Mouse (Mus musculus) liver, embryonic 16.5 days (tissue): ENCODE data around the gene Enkur. TPM values are rescaled to one million over a fixed set of nuclear protein-coding genes. Genes with fewer than 3 reads are reported as not detected.

Experiments
- ATAC-seq: fragments of 200-750 bp; cut with Nextera tagmentation; 2 replicates; pipeline ENCODE4 v1.8.0; 2017; ENCODE audit warnings: low read depth, mild to moderate bottlenecking, moderate number of reproducible peaks, moderate library complexity
- H3K27ac ChIP-seq: fragments of 300-500 bp; sonication (generic); 2 replicates; pipeline ENCODE4 v1.5.1; 2014; ENCODE audit warnings: mild to moderate bottlenecking, low read length
- H3K27me3 ChIP-seq: fragments of 300-500 bp; sonication (generic); 2 replicates; pipeline ENCODE4 v1.6.1; 2014; ENCODE audit warnings: low read depth, low read length, mixed read lengths; ENCODE audit not compliant: control insufficient read depth, insufficient read depth
- H3K36me3 ChIP-seq: fragments of 300-500 bp; sonication (generic); 2 replicates; pipeline ENCODE4 v1.6.1; 2014; ENCODE audit warnings: mild to moderate bottlenecking; ENCODE audit not compliant: control insufficient read depth, insufficient read depth
- H3K4me1 ChIP-seq: fragments of 300-500 bp; sonication (generic); 2 replicates; pipeline ENCODE4 v1.6.1; 2014; ENCODE audit warnings: low read depth, low read length, mixed read lengths; ENCODE audit not compliant: control insufficient read depth
- H3K4me2 ChIP-seq: fragments of 300-500 bp; sonication (generic); 2 replicates; pipeline ENCODE4 v1.6.1; 2014; ENCODE audit warnings: low read depth, low read length, mixed read lengths
- H3K4me3 ChIP-seq: fragments of 300-500 bp; sonication (generic); 2 replicates; pipeline ENCODE4 v1.5.1; 2014; ENCODE audit warnings: low read depth, mild to moderate bottlenecking, low read length
- H3K9ac ChIP-seq: fragments of 300-500 bp; sonication (generic); 2 replicates; pipeline ENCODE4 v1.6.1; 2014; ENCODE audit warnings: low read depth, low read length
- H3K9me3 ChIP-seq: fragments of 300-500 bp; sonication (generic); replicated peaks from 2 replicates; pipeline ENCODE4 v1.6.1; 2016; ENCODE audit warnings: low read length; ENCODE audit not compliant: control insufficient read depth
- WGBS: fragments of 180-500 bp; shearing (Covaris S2); extraction: QIAGEN DNeasy Blood & Tissue Kit; methylation state at CpG from one replicate; pipeline ENCODE4 v1.1.7; 2014; ENCODE audit not compliant: insufficient replicate concordance; 5-methylcytosine and 5-hydroxymethylcytosine counted together
- polyA plus RNA-seq: library from polyadenylated mRNA; unstranded; fragments of >200 nt; fragmentation: Nextera tagmentation; extraction: Ambion mirVana; gene quantifications from 2 replicates; pipeline ENCODE4 v1.2.1, GENCODE M21; 2015

The Enkur gene
- polyA plus RNA-seq, 1 experiment from 2014 or later: not detected

- WGBS: 58% methylated on average over 2 of the region's 2 CpGs
- H3K36me3 ChIP-seq: no peaks in the 10 kb centered on the region
- no peak overlapping the region for H3K9ac ChIP-seq
- ATAC-seq: no peak
- H3K27ac ChIP-seq: no peak overlapping the region
- H3K4me3 ChIP-seq: no peak overlapping the region
- peaks cover 9% of the 10 kb centered on the region for H3K4me1 ChIP-seq
- H3K9me3 ChIP-seq: no peaks in the 10 kb centered on the region
- H3K4me2 ChIP-seq: no peak overlapping the region
- no peaks in the 10 kb centered on the region for H3K27me3 ChIP-seq
Measured at GRCm38 (mm10) chr2:21202754-21203153, 2.4 kb downstream of the Enkur start.

- WGBS: 34% methylated on average over 3 of the region's 3 CpGs
- Histone ChIP-seq H3K9ac (no peak overlapping the region), H3K4me2 (no peak overlapping the region), H3K36me3 (no peaks in the 10 kb centered on the region), H3K4me1 (no peaks in the 10 kb centered on the region), H3K4me3 (no peak overlapping the region), H3K27me3 (no peaks in the 10 kb centered on the region), H3K9me3 (no peaks in the 10 kb centered on the region), H3K27ac (no peak overlapping the region)
- ATAC-seq: no peak
Measured at GRCm38 (mm10) chr2:21199051-21199450, 6.1 kb downstream of the Enkur start.

DNA sequence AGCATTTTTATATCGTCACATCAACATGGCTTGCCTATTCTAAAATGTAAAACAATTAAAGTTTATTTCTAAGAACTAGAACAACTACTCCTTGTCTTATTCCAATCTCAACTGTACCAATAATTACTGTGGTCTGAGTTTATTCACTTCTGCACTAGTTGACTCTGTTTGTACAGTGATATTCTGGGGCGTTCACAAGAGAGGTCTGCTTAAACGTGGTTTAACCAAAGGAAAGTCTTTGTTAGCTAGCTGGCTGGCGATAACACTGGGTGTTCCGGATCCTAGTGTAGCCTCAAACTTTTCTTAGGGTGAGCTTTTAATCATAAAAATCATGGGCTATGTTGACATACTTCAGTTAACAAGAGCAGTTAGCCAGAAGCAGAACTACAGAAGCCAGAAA lies 9.9 kb downstream of the Enkur start:
- 72% methylated on average over 5 of the region's 5 CpGs for WGBS
- Histone ChIP-seq H3K9me3 (no peaks in the 10 kb centered on the region), H3K27me3 (no peaks in the 10 kb centered on the region)

GRCm38 (mm10) chr2:21191232-21191631 lies 13.9 kb downstream of the Enkur start:
- Histone ChIP-seq H3K4me3 (no peak overlapping the region), H3K27me3 (no peaks in the 10 kb centered on the region), H3K4me1 (no peaks in the 10 kb centered on the region), H3K36me3 (no peaks in the 10 kb centered on the region), H3K27ac (no peak overlapping the region), H3K9me3 (no peaks in the 10 kb centered on the region), H3K4me2 (no peak overlapping the region), H3K9ac (no peak overlapping the region)
- WGBS: 9% methylated on average over 1 of the region's 1 CpGs
- no peak for ATAC-seq

More for the DNA sequence above, 9.9 kb downstream of the Enkur start:
- no peak overlapping the region for H3K4me2 ChIP-seq
- no peak overlapping the region for H3K9ac ChIP-seq
- no peak overlapping the region for H3K4me3 ChIP-seq
- H3K4me1 ChIP-seq: no peaks in the 10 kb centered on the region
- no peaks in the 10 kb centered on the region for H3K36me3 ChIP-seq
- H3K27ac ChIP-seq: no peak overlapping the region
- ATAC-seq: no peak

DNA sequence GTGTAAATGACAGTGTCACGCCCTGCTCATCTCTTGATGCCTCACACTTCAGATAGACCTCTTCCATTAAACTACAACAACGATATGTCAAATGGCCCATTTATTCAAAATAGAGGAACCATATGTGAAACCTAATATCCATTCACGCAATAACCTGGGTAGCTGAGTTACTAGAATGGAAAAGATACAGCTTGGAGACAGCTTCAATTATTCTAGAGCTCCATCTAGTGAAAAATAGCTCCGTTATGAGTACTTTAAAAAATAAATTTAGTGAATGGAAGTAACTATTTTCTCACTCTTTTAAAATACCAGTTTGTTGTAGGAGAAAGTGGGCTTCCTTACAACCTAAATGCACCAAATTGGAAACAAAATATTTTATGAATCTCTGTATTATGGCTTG lies 16.6 kb downstream of the Enkur start:
- no peaks in the 10 kb centered on the region for H3K4me1 ChIP-seq
- ATAC-seq: no peak
- no peaks in the 10 kb centered on the region for H3K27me3 ChIP-seq
- no peak overlapping the region for H3K9ac ChIP-seq
- no peaks in the 10 kb centered on the region for H3K36me3 ChIP-seq
- no peak overlapping the region for H3K4me2 ChIP-seq
- H3K9me3 ChIP-seq: no peaks in the 10 kb centered on the region
- H3K27ac ChIP-seq: no peak overlapping the region
- no peak overlapping the region for H3K4me3 ChIP-seq
- 55% methylated on average over 4 of the region's 4 CpGs for WGBS

GRCm38 (mm10) chr2:21187576-21187975 lies 17.6 kb downstream of the Enkur start:
- Histone ChIP-seq H3K27ac (no peak overlapping the region), H3K4me3 (no peak overlapping the region), H3K4me1 (no peaks in the 10 kb centered on the region), H3K27me3 (no peaks in the 10 kb centered on the region), H3K36me3 (no peaks in the 10 kb centered on the region), H3K4me2 (no peak overlapping the region), H3K9ac (no peak overlapping the region), H3K9me3 (no peaks in the 10 kb centered on the region)
- 30% methylated on average over 7 of the region's 7 CpGs for WGBS
- no peak for ATAC-seq

GRCm38 (mm10) chr2:21182811-21183210 lies 22.4 kb downstream of the Enkur start:
- no peak overlapping the region for H3K4me2 ChIP-seq
- H3K9me3 ChIP-seq: no peaks in the 10 kb centered on the region
- H3K4me3 ChIP-seq: no peak overlapping the region
- no peaks in the 10 kb centered on the region for H3K27me3 ChIP-seq
- WGBS: 31% methylated on average over 1 of the region's 1 CpGs
- H3K9ac ChIP-seq: no peak overlapping the region
- ATAC-seq: no peak
- H3K27ac ChIP-seq: no peak overlapping the region
- no peaks in the 10 kb centered on the region for H3K4me1 ChIP-seq
- no peaks in the 10 kb centered on the region for H3K36me3 ChIP-seq

- Histone ChIP-seq H3K4me3 (no peak overlapping the region), H3K4me1 (no peaks in the 10 kb centered on the region), H3K36me3 (no peaks in the 10 kb centered on the region), H3K27ac (no peak overlapping the region), H3K9ac (no peak overlapping the region), H3K27me3 (no peaks in the 10 kb centered on the region), H3K9me3 (no peaks in the 10 kb centered on the region), H3K4me2 (no peak overlapping the region)
- no peak for ATAC-seq
- 45% methylated on average over 5 of the region's 5 CpGs for WGBS
Measured at GRCm38 (mm10) chr2:21179136-21179535, 26.0 kb downstream of the Enkur start.

GRCm38 (mm10) chr2:21172797-21173196 lies 32.4 kb downstream of the Enkur start:
- ATAC-seq: no peak
- Histone ChIP-seq H3K9ac (no peak overlapping the region), H3K36me3 (no peaks in the 10 kb centered on the region), H3K27ac (no peak overlapping the region), H3K27me3 (no peaks in the 10 kb centered on the region), H3K4me2 (no peak overlapping the region), H3K4me3 (no peak overlapping the region), H3K9me3 (no peaks in the 10 kb centered on the region), H3K4me1 (no peaks in the 10 kb centered on the region)
- 36% methylated on average over 3 of the region's 3 CpGs for WGBS

DNA sequence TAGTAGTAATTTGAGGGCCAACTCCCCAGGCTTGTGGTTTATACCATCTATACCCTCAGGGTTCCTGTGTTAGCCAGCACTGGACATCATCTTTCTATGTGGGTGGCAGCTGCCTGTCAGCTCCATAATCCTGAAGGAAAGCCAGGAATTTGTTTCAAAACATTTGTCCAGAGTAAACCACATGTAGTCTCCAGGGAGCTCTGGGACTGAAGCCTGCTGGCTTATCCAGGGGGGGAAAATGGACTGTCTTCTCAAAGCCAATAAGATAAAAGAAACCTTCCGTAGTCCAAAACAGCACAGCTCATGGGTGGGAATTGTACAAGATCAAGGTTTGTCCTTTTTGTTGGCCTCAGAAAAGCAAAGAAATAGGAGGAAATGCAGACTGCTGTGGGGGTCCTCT lies 37.2 kb downstream of the Enkur start:
- ATAC-seq: no peak
- H3K4me1 ChIP-seq: no peaks in the 10 kb centered on the region
- no peak overlapping the region for H3K9ac ChIP-seq
- H3K4me2 ChIP-seq: no peak overlapping the region
- no peaks in the 10 kb centered on the region for H3K27me3 ChIP-seq
- H3K4me3 ChIP-seq: no peak overlapping the region
- no peak overlapping the region for H3K27ac ChIP-seq
- H3K36me3 ChIP-seq: no peaks in the 10 kb centered on the region
- no peaks in the 10 kb centered on the region for H3K9me3 ChIP-seq
- WGBS: 64% methylated on average over 1 of the region's 1 CpGs
